In genomic region chr19:60192790-60193189, GRCm38 (mm10) we compare ENCODE assay signal across 23 mouse cellular contexts.
"Had no signal": no experiment of that assay in that cellular context is flagged by ENCODE, and none has a peak within 500 bp of the region (broad histone marks: within the 10 kb centered on the region; RNA-seq: fewer than 3 reads in every experiment).

No protein-coding gene starts in this region.

- H3K9me3 ChIP-seq: liver, embryonic 15.5 days; lung, embryonic 15.5 days; megakaryocyte, embryonic 14.5 days; midbrain, embryonic 10.5 days; midbrain, embryonic 13.5 days; midbrain, embryonic 15.5 days; neural tube, embryonic 13.5 days; neural tube, embryonic 15.5 days had no signal

- H3K4me1 ChIP-seq: liver, embryonic 15.5 days; lung, embryonic 15.5 days had no signal

- H3K27me3 ChIP-seq: liver, embryonic 15.5 days; lung, embryonic 15.5 days; megakaryocyte, embryonic 14.5 days; midbrain, embryonic 13.5 days; midbrain, embryonic 15.5 days; neural tube, embryonic 13.5 days; neural tube, embryonic 15.5 days had no signal

- DNase-seq: liver, postnatal 0 days; lung, adult 2 months; lung, postnatal 14 days; lung, postnatal 36 days; retina, postnatal 1 day; right cerebral cortex, adult 18-20 months; right cerebral cortex, postnatal 25 days; right cerebral cortex, postnatal 4 days; spleen, adult 18-20 months; thymus, adult 18-20 months; thymus, postnatal 25 days; thymus, postnatal 4 days had no signal

- H3K27ac ChIP-seq: liver, embryonic 15.5 days; lung, embryonic 15.5 days; macrophage; midbrain, embryonic 10.5 days; midbrain, embryonic 13.5 days; midbrain, embryonic 15.5 days; neural tube, embryonic 13.5 days; neural tube, embryonic 15.5 days had no signal

- H3K36me3 ChIP-seq: lung, embryonic 15.5 days; midbrain, embryonic 15.5 days had no signal

- ATAC-seq: liver, postnatal 0 days; lung, postnatal 0 days; midbrain, embryonic 13.5 days; midbrain, embryonic 15.5 days had no signal

- H3K4me3 ChIP-seq: liver, embryonic 15.5 days; lung, embryonic 15.5 days; megakaryocyte, embryonic 14.5 days; midbrain, embryonic 10.5 days; midbrain, embryonic 13.5 days; midbrain, embryonic 15.5 days; myocyte; neural tube, embryonic 13.5 days; neural tube, embryonic 15.5 days had no signal
